Mouse (Mus musculus) midbrain, embryonic 12.5 days (tissue): Measurements from ENCODE around the gene Lig3. TPM values are rescaled to one million over a fixed set of nuclear protein-coding genes. Genes with fewer than 3 reads are reported as not detected.
"Not testable (repeated sequence)": the region's sequence is repeated elsewhere in the genome, so short reads cannot be mapped to it uniquely, and the experiment has no call there.

Experiments used
- ATAC-seq: fragments of 200-750 bp; cut with Nextera tagmentation; 2 replicates; pipeline ENCODE4 v1.8.0; 2017; ENCODE audit warnings: low read depth, moderate TSS enrichment, moderate library complexity; ENCODE audit not compliant: low FRiP score
- H3K27ac ChIP-seq: fragments of 300-500 bp; sonication (generic); replicated peaks from 2 replicates; pipeline ENCODE4 v1.5.1; 2016; ENCODE audit warnings: mild to moderate bottlenecking
- H3K27me3 ChIP-seq: fragments of 300-500 bp; sonication (generic); 2 replicates; pipeline ENCODE4 v1.6.1; 2016; ENCODE audit warnings: mild to moderate bottlenecking
- H3K36me3 ChIP-seq: fragments of 300-500 bp; sonication (generic); 2 replicates; pipeline ENCODE4 v1.6.1; 2016
- H3K4me1 ChIP-seq: fragments of 300-500 bp; sonication (generic); 2 replicates; pipeline ENCODE4 v1.6.1; 2016
- H3K4me2 ChIP-seq: fragments of 300-500 bp; sonication (generic); replicated peaks from 2 replicates; pipeline ENCODE4 v1.6.1; 2016; ENCODE audit warnings: mild to moderate bottlenecking, moderate library complexity
- H3K4me3 ChIP-seq: fragments of 300-500 bp; sonication (generic); 2 replicates; pipeline ENCODE4 v1.5.1; 2016; ENCODE audit warnings: mild to moderate bottlenecking
- H3K9ac ChIP-seq: fragments of 300-500 bp; sonication (generic); replicated peaks from 2 replicates; pipeline ENCODE4 v1.6.1; 2016; ENCODE audit warnings: mild to moderate bottlenecking, moderate library complexity
- H3K9me3 ChIP-seq: fragments of 300-500 bp; sonication (generic); 2 replicates; pipeline ENCODE4 v1.6.1; 2016; ENCODE audit warnings: mild to moderate bottlenecking
- WGBS: fragments of 180-500 bp; shearing (Covaris S2); methylation state at CpG from one replicate; pipeline ENCODE4 v1.1.7; 2016; 5-methylcytosine and 5-hydroxymethylcytosine counted together
- polyA plus RNA-seq: library from polyadenylated mRNA; unstranded; fragments of >200 nt; fragmentation: Nextera tagmentation; extraction: Ambion mirVana; gene quantifications from 2 replicates; pipeline ENCODE4 v1.2.1, GENCODE M21; 2016

The Lig3 gene
- polyA plus RNA-seq, 1 experiment from 2014 or later: 46.1 TPM

- WGBS: 90% methylated on average over 7 of the region's 7 CpGs
- H3K4me1 ChIP-seq: peaks cover 38% of the 10 kb centered on the region
- ATAC-seq, H3K27me3 ChIP-seq, H3K36me3 ChIP-seq, H3K27ac ChIP-seq, H3K4me2 ChIP-seq, H3K9me3 ChIP-seq, H3K4me3 ChIP-seq, H3K9ac ChIP-seq: not testable (repeated sequence)
Measured at GRCm38 (mm10) chr11:82834359-82834758, 53.5 kb downstream of the Lig3 start.

DNA sequence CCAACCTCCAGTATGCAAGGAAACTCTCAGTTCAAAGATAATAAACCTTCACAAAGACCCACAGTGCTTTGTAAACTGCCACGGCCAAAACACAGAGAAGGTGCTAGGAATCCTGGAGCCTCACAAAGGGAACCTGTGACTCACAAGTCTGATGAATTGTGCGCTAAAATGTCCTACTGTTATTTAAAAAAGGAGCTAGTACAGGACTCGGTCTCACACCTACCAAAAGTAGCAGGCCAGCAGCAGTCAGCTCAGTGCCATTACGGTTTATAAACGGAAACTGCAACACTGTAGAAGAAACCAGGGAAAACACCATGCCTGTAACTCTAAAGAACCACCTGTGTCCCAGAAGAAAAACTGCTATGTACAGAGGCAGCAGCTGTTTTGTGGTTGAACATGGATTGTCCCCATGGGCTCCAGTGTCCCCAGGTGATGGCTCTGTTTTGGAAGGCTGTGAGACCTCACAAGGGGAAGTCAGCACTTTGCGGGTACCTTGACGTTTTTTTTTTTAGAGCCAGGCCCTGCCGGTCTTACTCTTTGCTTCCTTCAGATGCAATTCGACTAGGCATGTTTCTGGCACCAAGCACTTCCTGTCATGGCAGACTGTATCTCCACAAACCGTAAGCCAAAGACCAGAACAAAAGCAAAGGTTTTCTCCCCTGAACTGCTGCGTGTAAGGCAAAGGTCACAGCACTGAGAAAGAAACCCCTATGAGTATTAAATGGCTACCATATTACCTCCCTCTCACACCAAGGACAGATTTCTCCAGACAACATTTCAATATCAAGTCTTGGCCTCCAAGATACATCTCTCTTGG lies 54.9 kb downstream of the Lig3 start:
- H3K36me3 ChIP-seq: no peaks in the 10 kb centered on the region
- 76% methylated on average over 11 of the region's 11 CpGs for WGBS
- no peaks in the 10 kb centered on the region; the same call in 1 of the 2 replicates for H3K9me3 ChIP-seq
- no peaks in the 10 kb centered on the region for H3K27me3 ChIP-seq
- no peak for ATAC-seq
- no peak overlapping the region for H3K9ac ChIP-seq
- peaks cover 38% of the 10 kb centered on the region for H3K4me1 ChIP-seq
- no peak overlapping the region for H3K4me3 ChIP-seq
- no peak overlapping the region for H3K4me2 ChIP-seq
- peak overlapping the region; percentile 47; the same call in 1 of the 2 replicates for H3K27ac ChIP-seq

GRCm38 (mm10) chr11:82837192-82837591 lies 56.3 kb downstream of the Lig3 start:
- no peak overlapping the region for H3K9ac ChIP-seq
- H3K4me3 ChIP-seq: no peak overlapping the region
- no peak overlapping the region for H3K4me2 ChIP-seq
- no peak overlapping the region for H3K27ac ChIP-seq
- H3K36me3 ChIP-seq: no peaks in the 10 kb centered on the region
- H3K4me1 ChIP-seq: peaks cover 28% of the 10 kb centered on the region
- WGBS: 54% methylated on average over 7 of the region's 7 CpGs
- ATAC-seq: no peak
- no peaks in the 10 kb centered on the region; the same call in 1 of the 2 replicates for H3K9me3 ChIP-seq
- no peaks in the 10 kb centered on the region for H3K27me3 ChIP-seq

- Histone ChIP-seq H3K9ac (no peak overlapping the region), H3K4me2 (peak overlapping the region; percentile 8), H3K27ac (no peak overlapping the region)
Measured at GRCm38 (mm10) chr11:82837848-82838247, 56.9 kb downstream of the Lig3 start.

GRCm38 (mm10) chr11:82838511-82838910 lies 57.6 kb downstream of the Lig3 start:
- no peaks in the 10 kb centered on the region for H3K36me3 ChIP-seq
- WGBS: 34% methylated on average over 5 of the region's 5 CpGs
- ATAC-seq: no peak
- 0 out of 2 replicates have a peak overlapping the region, but pooled peaks have one; percentile 8 for H3K4me2 ChIP-seq
- no peak overlapping the region for H3K9ac ChIP-seq
- no peaks in the 10 kb centered on the region; the same call in 1 of the 2 replicates for H3K9me3 ChIP-seq
- H3K4me3 ChIP-seq: no peak overlapping the region
- peaks cover 28% of the 10 kb centered on the region for H3K4me1 ChIP-seq
- H3K27me3 ChIP-seq: no peaks in the 10 kb centered on the region
- no peak overlapping the region for H3K27ac ChIP-seq

More at GRCm38 (mm10) chr11:82837848-82838247, 56.9 kb downstream of the Lig3 start:
- 15% methylated on average over 7 of the region's 7 CpGs for WGBS
- Histone ChIP-seq H3K4me1 (peaks cover 28% of the 10 kb centered on the region), H3K9me3 (no peaks in the 10 kb centered on the region; the same call in 1 of the 2 replicates), H3K4me3 (no peak overlapping the region), H3K27me3 (no peaks in the 10 kb centered on the region), H3K36me3 (no peaks in the 10 kb centered on the region)
- ATAC-seq: no peak

GRCm38 (mm10) chr11:82844771-82845414 lies 64.0 kb downstream of the Lig3 start:
- Histone ChIP-seq H3K4me2 (peak overlapping the region; percentile 34; the same call in 1 of the 2 replicates), H3K4me3 (no peak overlapping the region)
- no peak for ATAC-seq

GRCm38 (mm10) chr11:82845415-82846078 lies 64.6 kb downstream of the Lig3 start:
- Histone ChIP-seq H3K9ac (0 out of 2 replicates have a peak overlapping the region, but pooled peaks have one; percentile 28), H3K4me3 (no peak overlapping the region), H3K27ac (peak overlapping the region; percentile 12; the same call in 1 of the 2 replicates), H3K27me3 (no peaks in the 10 kb centered on the region), H3K9me3 (no peaks in the 10 kb centered on the region), H3K4me1 (peaks cover 32% of the 10 kb centered on the region), H3K36me3 (no peaks in the 10 kb centered on the region), H3K4me2 (peak overlapping the region; percentile 34)
- ATAC-seq: no peak; the same call in 1 of the 2 replicates
- WGBS: 28% methylated on average over 16 of the region's 16 CpGs

More at GRCm38 (mm10) chr11:82844771-82845414, 64.0 kb downstream of the Lig3 start:
- H3K27me3 ChIP-seq: no peaks in the 10 kb centered on the region
- WGBS: 70% methylated on average over 11 of the region's 11 CpGs
- no peak overlapping the region for H3K27ac ChIP-seq
- H3K4me1 ChIP-seq: peaks cover 26% of the 10 kb centered on the region
- no peaks in the 10 kb centered on the region for H3K36me3 ChIP-seq
- H3K9ac ChIP-seq: no peak overlapping the region
- no peaks in the 10 kb centered on the region for H3K9me3 ChIP-seq

DNA sequence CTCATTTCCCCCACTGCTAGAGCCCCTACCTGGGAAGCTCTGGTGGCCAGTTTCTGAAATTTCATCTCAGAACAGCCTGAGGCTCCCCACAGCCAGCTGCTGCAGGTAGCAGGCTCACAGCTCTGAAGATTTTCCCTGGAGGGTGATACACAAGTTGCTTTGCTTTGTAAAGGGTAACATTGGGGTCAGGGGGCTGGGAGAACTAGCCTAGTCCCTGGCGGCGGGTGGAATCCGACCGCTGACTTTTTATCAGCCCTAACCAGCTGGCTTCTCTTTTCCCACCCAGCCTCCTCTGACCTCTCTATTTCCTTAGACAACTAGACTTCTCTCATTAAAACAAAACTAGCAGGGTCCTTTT lies 65.2 kb downstream of the Lig3 start:
- peak overlapping the region; percentile 12; the same call in 1 of the 2 replicates for H3K27ac ChIP-seq
- ATAC-seq: no peak

DNA sequence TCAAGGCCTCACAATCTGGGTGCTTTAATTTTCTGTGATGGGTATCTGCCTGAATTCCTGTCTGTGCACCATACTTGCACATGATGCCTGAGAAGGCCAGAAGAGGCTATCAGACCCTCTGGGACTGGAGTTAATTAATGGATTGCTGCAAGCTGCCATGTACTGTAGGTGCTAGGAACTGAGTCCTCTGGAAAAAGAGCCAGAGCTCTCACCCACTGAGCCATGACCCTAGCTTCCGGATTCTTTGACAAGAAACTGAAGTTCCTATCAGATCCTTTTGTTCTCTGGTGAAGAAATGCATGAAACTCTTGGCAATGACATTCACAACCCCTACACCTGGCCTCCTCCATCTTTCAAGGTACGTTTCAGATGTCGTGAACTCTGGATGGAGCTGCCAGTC lies 66.0 kb downstream of the Lig3 start:
- Histone ChIP-seq H3K36me3 (no peaks in the 10 kb centered on the region), H3K27ac (no peak overlapping the region), H3K4me1 (peaks cover 35% of the 10 kb centered on the region), H3K27me3 (no peaks in the 10 kb centered on the region), H3K9me3 (no peaks in the 10 kb centered on the region), H3K4me3 (no peak overlapping the region), H3K4me2 (no peak overlapping the region), H3K9ac (no peak overlapping the region)
- 78% methylated on average over 3 of the region's 3 CpGs for WGBS
- ATAC-seq: no peak

More for the DNA sequence above, 65.2 kb downstream of the Lig3 start:
- no peak overlapping the region for H3K4me3 ChIP-seq
- WGBS: 28% methylated on average over 4 of the region's 4 CpGs
- H3K36me3 ChIP-seq: no peaks in the 10 kb centered on the region
- H3K27me3 ChIP-seq: no peaks in the 10 kb centered on the region
- 0 out of 2 replicates have a peak overlapping the region, but pooled peaks have one; percentile 28 for H3K9ac ChIP-seq
- H3K4me1 ChIP-seq: peaks cover 33% of the 10 kb centered on the region
- H3K9me3 ChIP-seq: no peaks in the 10 kb centered on the region
- H3K4me2 ChIP-seq: peak overlapping the region; percentile 34

DNA sequence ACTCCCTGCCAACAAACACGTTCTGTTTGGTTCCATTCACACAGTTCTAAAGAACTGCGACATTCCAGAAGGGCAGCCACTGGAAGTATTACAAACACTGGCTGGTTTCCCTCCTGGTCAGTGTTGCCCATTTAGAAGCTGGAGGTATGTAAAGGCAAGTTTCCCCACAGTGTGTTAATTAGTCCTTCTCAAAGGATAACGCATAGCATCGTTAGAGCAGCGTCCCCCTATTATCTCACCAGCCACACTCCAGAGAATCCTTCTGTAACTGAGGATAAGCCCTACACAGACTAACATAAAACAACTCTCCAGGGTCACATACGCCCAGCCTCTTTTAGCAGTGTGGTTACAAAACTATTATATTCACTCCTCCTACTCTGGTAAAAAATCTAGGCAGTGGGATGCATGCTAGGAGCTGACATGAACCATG lies 66.7 kb downstream of the Lig3 start:
- Histone ChIP-seq H3K4me3 (no peak overlapping the region), H3K27ac (no peak overlapping the region)

GRCm38 (mm10) chr11:82850259-82850658 lies 69.4 kb downstream of the Lig3 start:
- Histone ChIP-seq H3K36me3 (no peaks in the 10 kb centered on the region), H3K4me2 (no peak overlapping the region), H3K27ac (peak overlapping the region; percentile 27; the same call in 1 of the 2 replicates), H3K4me1 (peaks cover 38% of the 10 kb centered on the region), H3K9ac (no peak overlapping the region), H3K4me3 (no peak overlapping the region), H3K27me3 (no peaks in the 10 kb centered on the region), H3K9me3 (no peaks in the 10 kb centered on the region)
- WGBS: 68% methylated on average over 5 of the region's 5 CpGs
- ATAC-seq: no peak

More for the DNA sequence above, 66.7 kb downstream of the Lig3 start:
- Histone ChIP-seq H3K4me2 (no peak overlapping the region), H3K4me1 (peaks cover 38% of the 10 kb centered on the region), H3K9ac (no peak overlapping the region), H3K36me3 (no peaks in the 10 kb centered on the region), H3K27me3 (no peaks in the 10 kb centered on the region), H3K9me3 (no peaks in the 10 kb centered on the region)
- ATAC-seq: no peak
- 18% methylated on average over 6 of the region's 6 CpGs for WGBS
